Mouse (Mus musculus) lung, postnatal 0 days (tissue): ENCODE data around the gene Dnah11.

Experiments
- CTCF ChIP-seq: IDR thresholded peaks from 2 replicates; pipeline ENCODE4 v1.5.1; 2016; ENCODE audit warnings: antibody characterized with exemption, mild to moderate bottlenecking
- EP300 ChIP-seq: IDR thresholded peaks from 2 replicates; pipeline ENCODE4 v1.6.1; 2016; ENCODE audit warnings: antibody characterized with exemption, mild to moderate bottlenecking, control low read depth

DNA sequence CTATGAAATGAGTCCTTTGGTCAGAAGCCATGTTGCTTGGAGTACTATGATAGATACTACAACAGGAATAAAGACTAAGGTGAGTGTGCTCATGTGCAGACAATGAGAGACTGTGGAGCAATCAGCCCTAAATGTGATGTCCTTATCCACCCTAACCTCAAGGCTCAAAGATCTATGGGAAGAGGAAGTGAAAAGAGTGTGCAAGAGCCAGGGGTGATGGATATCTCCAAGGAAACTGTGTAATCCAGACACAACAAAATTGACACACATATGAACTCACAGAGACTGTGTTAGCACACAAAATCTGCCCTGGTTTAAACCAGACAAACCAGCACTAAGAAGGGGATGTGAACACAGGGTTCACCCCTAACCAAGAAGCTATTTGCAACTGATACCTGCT, 21.2 kb upstream of the Dnah11 start:
- TF ChIP-seq CTCF (no peak), EP300 (no peak)
